Mouse (Mus musculus) stomach, postnatal 0 days (tissue): ENCODE results near the gene Mesp2.

Experiments
- CTCF ChIP-seq: IDR thresholded peaks from 2 replicates; pipeline ENCODE4 v1.5.1; 2016; ENCODE audit warnings: antibody characterized with exemption, low read depth, mild to moderate bottlenecking, moderate library complexity
- EP300 ChIP-seq: optimal IDR thresholded peaks from 2 replicates; pipeline ENCODE3; 2016; ENCODE audit warnings: antibody characterized with exemption

DNA sequence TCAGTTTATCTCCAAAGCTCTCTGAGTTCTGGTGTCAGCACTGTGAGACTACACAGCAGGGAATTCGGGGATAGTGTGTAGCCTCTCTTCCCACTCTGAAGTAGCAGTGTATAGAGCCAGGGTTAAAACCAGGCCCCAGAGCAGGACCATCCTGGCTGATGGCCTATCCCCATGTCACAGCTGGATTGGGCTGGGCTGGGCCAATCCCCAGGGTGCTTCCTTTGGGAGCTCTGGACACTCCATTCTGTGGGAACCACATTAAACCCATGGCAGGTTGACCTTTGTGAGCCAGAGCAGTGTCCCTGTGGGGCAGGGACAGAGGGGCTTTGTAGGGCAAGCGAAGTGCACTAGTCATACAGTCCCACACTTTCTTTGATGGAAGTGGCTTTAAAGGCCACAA, 35.8 kb downstream of the Mesp2 start:
- TF ChIP-seq CTCF (no peak), EP300 (no peak)
